Mouse (Mus musculus) cortical plate, adult 2 months (tissue): ENCODE results near the gene Plekha5.

Experiments
- CTCF ChIP-seq: fragments of 200-500 bp; IDR thresholded peaks from 2 replicates; pipeline ENCODE4 v1.5.1; 2011; ENCODE audit warnings: mild to moderate bottlenecking, control low read depth, low read length; ENCODE audit not compliant: insufficient read depth; ENCODE audit errors: extremely low read depth
- POLR2A ChIP-seq: fragments of 200-500 bp; IDR thresholded peaks from 2 replicates; pipeline ENCODE4 v1.6.1; 2011; ENCODE audit warnings: mild to moderate bottlenecking, low read length, control low read depth; ENCODE audit not compliant: insufficient read depth; ENCODE audit errors: extremely low read depth

DNA sequence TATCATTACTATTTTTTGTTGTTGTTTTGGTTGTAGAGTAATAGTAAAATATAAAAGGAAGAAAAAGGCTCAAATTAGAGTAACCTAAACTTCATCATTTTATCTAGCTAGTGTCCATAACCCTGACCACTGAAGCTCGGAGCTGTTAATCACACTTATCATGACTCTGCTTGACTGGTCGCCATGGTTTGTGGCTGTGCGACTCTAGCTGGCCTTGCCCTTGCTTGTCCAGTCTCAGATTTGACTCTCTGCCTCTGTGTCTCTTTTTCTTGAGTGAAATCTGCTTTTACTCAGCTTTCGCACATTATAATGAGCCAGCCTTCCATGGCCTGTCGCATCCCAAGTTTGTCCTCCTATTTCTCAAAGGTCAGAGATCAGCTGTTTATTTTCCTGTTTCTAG lies 26.8 kb downstream of the Plekha5 start:
- TF ChIP-seq CTCF (no peak), POLR2A (no peak)
